Mouse (Mus musculus) thymus, adult 18-20 months (tissue): ENCODE data around the gene Kdm6b.
A peak's percentile ranks its signal among the peaks of the same experiment; 100 is the strongest.

ENCODE experiments used
- DNase-seq, 2 experiments: peaks; one replicate each; pipeline ENCODE4 v3.0.0; 2022; ENCODE audit warnings: mixed read lengths in 2 of 2

Kdm6b gene

GRCm38 (mm10) chr11:69418481-69419442 lies 5.3 kb upstream of the Kdm6b start:
- DNase-seq = peak; percentile 85 to 91

- peak; percentile 60 to 75 for DNase-seq
Observed at GRCm38 (mm10) chr11:69417449-69418384, 4.2 kb upstream of the Kdm6b start.

GRCm38 (mm10) chr11:69416921-69417448 lies 3.5 kb upstream of the Kdm6b start:
- DNase-seq = no peak

DNA sequence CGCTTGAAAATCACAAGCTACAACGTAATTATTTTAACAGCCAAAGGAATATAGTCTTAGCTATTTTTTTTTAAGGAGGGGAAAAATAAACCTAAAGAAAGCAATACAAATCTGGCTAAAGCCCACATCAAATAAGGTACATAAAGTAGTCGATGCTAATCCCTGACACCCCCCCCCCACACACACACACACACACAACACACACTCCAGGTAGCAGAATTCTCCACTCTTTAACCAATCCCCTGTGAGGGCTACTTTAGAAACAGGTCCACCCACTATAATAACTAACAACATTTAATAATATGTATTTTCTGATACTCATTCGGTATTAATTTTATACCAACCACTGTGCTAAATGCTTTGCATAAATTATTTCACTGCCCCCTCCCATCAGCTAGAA lies 3.0 kb upstream of the Kdm6b start:
- DNase-seq = no peak

GRCm38 (mm10) chr11:69415668-69416451 lies 2.4 kb upstream of the Kdm6b start:
- peak; percentile 57 to 74 for DNase-seq

- DNase-seq = no peak
Observed at GRCm38 (mm10) chr11:69415327-69415667, 1.8 kb upstream of the Kdm6b start.

DNA sequence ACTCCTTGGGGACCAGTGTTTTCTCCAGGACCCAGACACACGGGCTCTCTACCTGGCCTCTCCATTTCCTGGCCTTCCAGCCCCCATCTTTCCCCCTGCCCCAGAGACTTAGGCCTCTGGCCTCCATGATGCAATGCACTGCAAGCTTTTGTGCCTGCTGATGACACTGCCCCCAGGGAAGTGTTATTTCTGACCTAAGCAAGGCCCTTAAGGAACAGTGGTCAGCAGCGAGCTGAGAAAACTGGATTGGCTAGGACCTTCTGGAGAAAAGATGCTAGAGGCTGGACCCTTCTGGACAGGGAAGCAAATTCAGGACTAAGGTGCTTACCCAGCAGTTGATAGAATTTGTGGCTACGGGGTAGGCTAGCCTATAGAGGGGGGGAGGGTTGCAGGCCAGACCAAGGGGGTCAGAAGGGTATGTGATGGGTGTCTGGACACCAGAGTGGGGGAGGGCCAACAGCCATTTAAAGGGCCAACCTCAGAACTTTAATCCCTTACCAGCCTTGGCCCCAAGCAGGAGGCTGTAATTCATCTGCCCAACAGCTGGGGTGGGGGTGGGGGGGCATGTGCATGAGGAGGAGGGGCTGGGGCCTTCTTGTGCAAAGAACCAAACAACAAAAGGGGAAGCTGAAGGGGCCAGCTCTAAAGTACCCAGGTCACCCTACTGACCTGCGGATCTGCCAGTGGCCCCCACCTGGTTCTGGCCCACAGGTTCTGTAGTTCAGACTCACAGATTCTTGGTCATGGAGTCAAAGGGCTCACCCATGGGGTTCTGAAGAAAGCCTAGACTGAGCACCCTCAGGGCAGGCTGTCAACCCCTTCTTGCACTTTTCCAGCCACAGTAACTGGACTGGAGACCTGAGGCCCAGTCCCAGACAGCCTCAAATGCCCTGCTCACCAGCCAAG lies 1.2 kb upstream of the Kdm6b start:
- DNase-seq = peak in 1 of 2 experiments; percentile 48

DNA sequence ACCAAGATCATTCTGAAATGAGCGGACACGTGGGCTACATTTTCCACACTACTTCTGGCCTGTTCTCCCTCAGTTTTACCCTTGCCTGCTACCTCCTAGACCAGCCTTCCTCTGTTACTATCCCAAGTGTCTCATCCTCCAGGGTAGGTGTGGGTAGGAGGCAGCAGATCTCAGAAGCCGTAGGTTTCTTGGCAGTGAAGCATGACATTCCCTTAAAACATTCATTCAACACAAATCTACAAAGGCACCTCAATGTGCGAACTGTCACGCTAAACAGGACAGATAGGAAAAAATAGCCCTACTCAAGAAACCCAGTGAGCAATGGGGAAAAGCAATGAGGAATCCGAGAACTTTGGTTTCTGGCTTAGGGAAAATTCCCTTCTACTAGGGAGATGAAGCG lies 927 bp downstream of the Kdm6b start:
- DNase-seq = no peak

- peak in 1 of 2 experiments; percentile 62 for DNase-seq
Observed at GRCm38 (mm10) chr11:69411538-69412203, 1.8 kb downstream of the Kdm6b start.

GRCm38 (mm10) chr11:69411073-69411535 lies 2.4 kb downstream of the Kdm6b start:
- DNase-seq = peak; percentile 81 to 88

GRCm38 (mm10) chr11:69410310-69411072 lies 3.0 kb downstream of the Kdm6b start:
- peak in 1 of 2 experiments; percentile 79 for DNase-seq

DNA sequence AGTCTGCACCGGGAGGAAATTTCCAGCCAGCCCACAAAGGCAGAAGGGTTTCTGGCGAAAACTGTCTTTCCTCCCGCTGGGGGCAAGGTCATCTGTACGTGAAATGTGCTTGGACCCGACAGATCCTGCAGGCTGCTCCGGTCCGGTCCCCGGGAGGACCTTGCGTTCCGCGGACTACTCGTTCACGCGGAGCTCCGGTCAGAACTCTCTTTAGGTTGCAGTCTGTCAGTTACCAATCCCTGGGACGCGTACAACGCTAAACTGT lies 3.5 kb downstream of the Kdm6b start:
- no peak for DNase-seq

- DNase-seq = peak; percentile 87 to 90
Observed at GRCm38 (mm10) chr11:69409378-69410044, 4.0 kb downstream of the Kdm6b start.

DNA sequence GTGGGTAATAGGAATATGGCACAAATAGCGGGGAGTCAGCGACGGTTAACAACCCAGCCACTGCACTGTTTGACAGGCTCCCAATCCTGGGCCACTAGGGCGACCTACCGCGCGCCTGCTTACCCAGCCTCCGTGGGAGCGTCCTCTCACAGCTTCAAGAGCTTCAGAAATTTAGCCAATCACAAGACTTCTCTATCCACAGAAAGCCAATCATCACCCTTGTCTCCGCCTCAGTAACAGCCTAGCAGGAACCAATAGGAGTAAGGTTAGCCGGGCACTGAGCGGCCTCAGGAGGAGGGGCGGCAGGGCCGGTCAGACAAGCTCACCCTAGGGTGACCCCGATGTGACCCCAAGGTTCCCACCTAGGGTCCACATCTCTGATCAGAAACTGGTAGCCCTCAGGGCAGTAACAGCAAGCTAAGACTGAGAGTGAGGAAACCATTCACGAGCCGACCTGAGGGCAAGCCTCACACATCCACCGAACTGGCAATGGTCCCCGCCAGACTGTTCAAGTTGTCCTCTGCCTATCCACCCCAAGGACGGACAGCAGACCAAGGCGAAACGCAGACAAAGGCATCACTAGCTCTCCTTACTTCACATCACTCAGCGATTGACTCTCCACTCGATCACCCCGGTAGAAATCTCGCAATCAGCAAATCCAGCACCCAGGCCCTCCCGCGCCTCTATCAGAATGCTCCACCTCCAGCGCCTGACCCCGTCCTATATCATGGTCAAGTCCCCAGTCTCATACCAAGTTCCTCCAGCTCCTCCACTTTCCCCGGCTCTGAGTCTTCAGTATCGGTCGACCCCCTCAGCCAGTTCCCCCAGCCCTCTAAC lies 4.7 kb downstream of the Kdm6b start:
- peak; percentile 66 to 81 for DNase-seq

- peak in 1 of 2 experiments; percentile 7 for DNase-seq
Observed at GRCm38 (mm10) chr11:69407724-69408004, 5.8 kb downstream of the Kdm6b start.

- peak in 1 of 2 experiments; percentile 10 for DNase-seq
Observed at GRCm38 (mm10) chr11:69406867-69407723, 6.4 kb downstream of the Kdm6b start.

DNA sequence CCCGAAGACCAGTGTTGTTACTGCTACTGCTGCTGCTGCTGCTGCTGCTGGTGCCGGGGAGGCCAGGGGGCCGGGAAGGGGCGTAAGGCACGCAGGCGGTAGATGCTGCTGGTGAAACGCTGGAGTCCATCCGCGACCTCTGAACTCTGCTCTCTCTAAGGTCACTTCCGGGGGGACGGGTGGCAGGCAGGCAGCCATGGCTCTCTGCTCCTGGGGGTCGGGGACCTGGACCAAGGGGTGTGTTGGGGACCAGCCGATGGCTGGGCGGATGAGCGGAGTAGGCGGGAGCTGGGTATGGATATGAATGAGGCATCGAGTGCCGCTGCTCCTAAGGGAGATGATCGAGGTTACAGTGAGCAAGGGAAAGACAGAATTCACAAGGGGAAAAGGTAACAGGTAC lies 7.2 kb downstream of the Kdm6b start:
- peak in 1 of 2 experiments; percentile 15 for DNase-seq
